Mouse (Mus musculus): ENCODE measurements around the gene Atg101. TPM values are rescaled to one million over a fixed set of nuclear protein-coding genes. Genes with fewer than 3 reads are reported as not detected.

The Atg101 gene
- polyA plus RNA-seq, 1 experiment from 2014 or later: 50.6 TPM

GRCm38 (mm10) chr15:101242645-101243044 lies 41.4 kb upstream of the Atg101 start:
- WGBS: 22% methylated on average over 8 of the region's 8 CpGs
- no peaks in the 10 kb centered on the region for H3K36me3 ChIP-seq
- peak overlapping the region; percentile 82 for H3K9ac ChIP-seq
- no peak for ATAC-seq (ENCODE audit: extremely low read depth, insufficient number of reproducible peaks, low FRiP score, low TSS enrichment)
- H3K4me3 ChIP-seq: no peak overlapping the region
- H3K27ac ChIP-seq (replicated peaks): peak overlapping the region; percentile 99
- no peaks in the 10 kb centered on the region for H3K9me3 ChIP-seq
- peaks cover 56% of the 10 kb centered on the region for H3K4me1 ChIP-seq
- peaks cover 4% of the 10 kb centered on the region; the same call in 1 of the 2 replicates for H3K27me3 ChIP-seq (replicated peaks)
- no peak overlapping the region; the same call in 1 of the 2 replicates for H3K4me2 ChIP-seq

- ATAC-seq (ENCODE audit: extremely low read depth, insufficient number of reproducible peaks, low FRiP score, low TSS enrichment): no peak
- 52% methylated on average over 3 of the region's 3 CpGs for WGBS
- no peaks in the 10 kb centered on the region for H3K27me3 ChIP-seq (replicated peaks)
- no peaks in the 10 kb centered on the region for H3K9me3 ChIP-seq
- no peaks in the 10 kb centered on the region for H3K36me3 ChIP-seq
- no peak overlapping the region for H3K4me2 ChIP-seq
- peak overlapping the region; percentile 13; the same call in 1 of the 2 replicates for H3K9ac ChIP-seq
- H3K4me1 ChIP-seq: peaks cover 63% of the 10 kb centered on the region
- 0 out of 2 replicates have a peak overlapping the region, but pooled peaks have one; percentile 15 for H3K27ac ChIP-seq (replicated peaks)
- no peak overlapping the region for H3K4me3 ChIP-seq
These were observed 40.1 kb upstream of the Atg101 start for GRCm38 (mm10) chr15:101244012-101244411.

DNA sequence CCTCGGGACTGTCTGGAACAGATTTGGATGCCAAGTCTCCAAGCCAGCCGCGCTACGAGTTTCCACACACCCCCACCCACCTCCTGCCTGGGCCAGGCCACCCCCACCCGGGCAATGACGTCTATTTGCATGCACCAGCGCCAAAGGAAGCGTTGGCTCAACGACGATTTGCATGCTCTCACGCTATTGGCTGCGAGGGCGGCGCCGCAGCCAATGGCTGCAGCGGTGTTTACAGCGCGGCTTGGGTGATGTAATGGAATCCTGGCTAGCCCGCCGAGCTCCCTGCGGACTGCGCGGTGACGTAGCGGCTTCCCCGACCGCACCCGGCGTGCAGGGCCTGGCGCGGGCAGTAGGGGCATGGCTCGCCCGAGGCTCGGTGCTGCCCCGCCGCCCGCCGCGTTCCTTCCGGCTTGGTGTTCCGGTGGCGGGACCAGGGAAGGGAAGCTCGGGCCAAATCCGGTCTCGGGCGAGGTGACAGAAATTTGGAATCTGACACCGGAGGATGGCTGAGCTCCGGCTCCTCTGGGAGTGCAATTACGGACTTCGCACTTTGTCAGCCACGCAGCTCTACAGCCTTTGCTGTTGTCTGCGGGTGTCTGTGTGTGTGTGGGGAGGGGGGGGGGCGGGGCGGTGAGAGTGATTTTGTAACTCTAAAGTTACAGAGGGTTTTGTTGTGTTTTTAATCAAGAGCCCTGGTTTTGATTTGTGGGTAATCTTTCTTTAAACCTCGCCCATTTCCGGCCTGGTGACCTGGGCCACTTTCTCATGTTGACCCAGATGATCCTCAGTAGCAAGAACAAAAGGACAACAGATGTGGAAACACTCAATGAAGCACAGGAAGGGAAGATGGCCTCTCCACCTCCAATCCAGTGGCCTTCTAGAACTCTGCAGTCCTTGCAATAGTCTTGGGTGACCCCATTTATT lies 37.6 kb upstream of the Atg101 start:
- H3K36me3 ChIP-seq: no peaks in the 10 kb centered on the region
- H3K4me2 ChIP-seq: peak overlapping the region; percentile 71
- peak overlapping the region; percentile 51 for H3K4me3 ChIP-seq
- H3K27me3 ChIP-seq (replicated peaks): 0 out of 2 replicates have a peak, but pooled peaks cover 2% of the 10 kb centered on the region
- H3K9me3 ChIP-seq: no peaks in the 10 kb centered on the region
- peaks cover 51% of the 10 kb centered on the region for H3K4me1 ChIP-seq
- ATAC-seq (ENCODE audit: extremely low read depth, insufficient number of reproducible peaks, low FRiP score, low TSS enrichment): peak; percentile 94
- 2% methylated on average over 56 of the region's 56 CpGs for WGBS
- H3K27ac ChIP-seq (replicated peaks): peak overlapping the region; percentile 94
- H3K9ac ChIP-seq: peak overlapping the region; percentile 81

DNA sequence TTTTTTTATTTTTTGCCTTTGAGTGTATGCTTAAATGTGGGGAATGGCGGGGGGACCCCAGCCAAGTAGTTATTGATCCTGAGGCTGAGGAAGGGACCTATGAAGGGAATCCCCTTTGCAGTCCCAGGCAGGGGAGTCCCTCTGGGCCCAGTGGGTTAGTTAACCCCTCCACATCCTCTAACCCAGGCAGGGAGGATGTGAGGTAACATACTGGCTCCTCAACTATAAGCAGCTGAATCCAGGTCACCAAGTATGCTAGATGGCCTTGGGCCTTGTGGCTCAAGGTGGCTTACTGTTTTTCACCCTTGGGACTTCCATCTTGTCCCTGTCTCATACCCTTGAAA lies 36.9 kb upstream of the Atg101 start:
- Histone ChIP-seq H3K4me1 (peaks cover 44% of the 10 kb centered on the region), H3K4me2 (peak overlapping the region; percentile 71), H3K9me3 (no peaks in the 10 kb centered on the region), H3K36me3 (no peaks in the 10 kb centered on the region), H3K27ac (replicated peaks) (peak overlapping the region; percentile 94), H3K4me3 (peak overlapping the region; percentile 51), H3K9ac (peak overlapping the region; percentile 78), H3K27me3 (replicated peaks) (0 out of 2 replicates have a peak, but pooled peaks cover 2% of the 10 kb centered on the region)
- 74% methylated on average over 1 of the region's 1 CpGs for WGBS
- no peak for ATAC-seq (ENCODE audit: extremely low read depth, insufficient number of reproducible peaks, low FRiP score, low TSS enrichment)

GRCm38 (mm10) chr15:101248029-101248710 lies 35.9 kb upstream of the Atg101 start:
- no peaks in the 10 kb centered on the region for H3K36me3 ChIP-seq
- no peaks in the 10 kb centered on the region for H3K9me3 ChIP-seq
- no peak for ATAC-seq (ENCODE audit: extremely low read depth, insufficient number of reproducible peaks, low FRiP score, low TSS enrichment)
- 21% methylated on average over 5 of the region's 5 CpGs for WGBS
- H3K4me3 ChIP-seq: no peak overlapping the region
- H3K9ac ChIP-seq: peak overlapping the region; percentile 41; the same call in 1 of the 2 replicates
- 0 out of 2 replicates have a peak, but pooled peaks cover 2% of the 10 kb centered on the region for H3K27me3 ChIP-seq (replicated peaks)
- H3K4me1 ChIP-seq: peaks cover 37% of the 10 kb centered on the region
- H3K27ac ChIP-seq (replicated peaks): peak overlapping the region; percentile 94
- peak overlapping the region; percentile 30; the same call in 1 of the 2 replicates for H3K4me2 ChIP-seq

- ATAC-seq (ENCODE audit: extremely low read depth, insufficient number of reproducible peaks, low FRiP score, low TSS enrichment): no peak
- Histone ChIP-seq H3K4me1 (peaks cover 52% of the 10 kb centered on the region), H3K4me3 (no peak overlapping the region), H3K9me3 (no peaks in the 10 kb centered on the region), H3K9ac (no peak overlapping the region), H3K36me3 (no peaks in the 10 kb centered on the region), H3K4me2 (no peak overlapping the region), H3K27me3 (replicated peaks) (0 out of 2 replicates have a peak, but pooled peaks cover 2% of the 10 kb centered on the region), H3K27ac (replicated peaks) (no peak overlapping the region)
- 66% methylated on average over 9 of the region's 9 CpGs for WGBS
These were observed 33.8 kb upstream of the Atg101 start for GRCm38 (mm10) chr15:101250220-101250800.

- no peaks in the 10 kb centered on the region for H3K36me3 ChIP-seq
- H3K4me2 ChIP-seq: no peak overlapping the region
- H3K9me3 ChIP-seq: no peaks in the 10 kb centered on the region
- H3K9ac ChIP-seq: no peak overlapping the region
- H3K4me3 ChIP-seq: no peak overlapping the region
- no peak for ATAC-seq (ENCODE audit: extremely low read depth, insufficient number of reproducible peaks, low FRiP score, low TSS enrichment)
- H3K27ac ChIP-seq (replicated peaks): no peak overlapping the region
- 0 out of 2 replicates have a peak, but pooled peaks cover 2% of the 10 kb centered on the region for H3K27me3 ChIP-seq (replicated peaks)
- 83% methylated on average over 5 of the region's 5 CpGs for whole genome bisulfite sequencing
- H3K4me1 ChIP-seq: peaks cover 58% of the 10 kb centered on the region
These were observed 32.1 kb upstream of the Atg101 start for GRCm38 (mm10) chr15:101251930-101252329.

DNA sequence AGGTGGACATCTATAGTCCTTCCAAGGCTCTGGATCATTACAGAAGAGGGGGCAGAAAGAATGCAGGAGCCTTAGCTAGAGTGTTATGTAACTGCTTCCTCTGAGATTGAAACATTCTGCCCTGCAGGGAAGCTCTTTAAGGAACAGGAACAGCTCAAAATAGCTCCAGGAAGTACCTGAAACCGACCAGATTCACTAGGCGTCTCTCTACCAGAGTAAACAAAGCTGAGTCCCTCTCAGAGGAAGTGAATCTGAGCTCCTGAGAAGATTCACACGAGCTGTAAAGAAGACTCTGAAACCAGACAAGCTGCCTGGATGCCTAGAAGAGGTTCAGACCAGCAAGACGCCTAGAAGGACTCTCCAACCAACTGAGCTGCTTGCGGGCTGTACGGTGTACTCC lies 31.5 kb upstream of the Atg101 start:
- peaks cover 55% of the 10 kb centered on the region for H3K4me1 ChIP-seq
- no peak overlapping the region for H3K27ac ChIP-seq (replicated peaks)
- H3K9me3 ChIP-seq: no peaks in the 10 kb centered on the region
- no peaks in the 10 kb centered on the region for H3K36me3 ChIP-seq
- WGBS: 83% methylated on average over 6 of the region's 6 CpGs
- H3K27me3 ChIP-seq (replicated peaks): 0 out of 2 replicates have a peak, but pooled peaks cover 2% of the 10 kb centered on the region
- no peak overlapping the region for H3K4me2 ChIP-seq
- ATAC-seq (ENCODE audit: extremely low read depth, insufficient number of reproducible peaks, low FRiP score, low TSS enrichment): no peak
- no peak overlapping the region for H3K9ac ChIP-seq
- H3K4me3 ChIP-seq: no peak overlapping the region

- peak overlapping the region; percentile 95 for H3K9ac ChIP-seq
- ATAC-seq (ENCODE audit: extremely low read depth, insufficient number of reproducible peaks, low FRiP score, low TSS enrichment): no peak
- peak overlapping the region; percentile 70 for H3K27ac ChIP-seq (replicated peaks)
These were observed 30.5 kb upstream of the Atg101 start for GRCm38 (mm10) chr15:101253563-101253885.

DNA sequence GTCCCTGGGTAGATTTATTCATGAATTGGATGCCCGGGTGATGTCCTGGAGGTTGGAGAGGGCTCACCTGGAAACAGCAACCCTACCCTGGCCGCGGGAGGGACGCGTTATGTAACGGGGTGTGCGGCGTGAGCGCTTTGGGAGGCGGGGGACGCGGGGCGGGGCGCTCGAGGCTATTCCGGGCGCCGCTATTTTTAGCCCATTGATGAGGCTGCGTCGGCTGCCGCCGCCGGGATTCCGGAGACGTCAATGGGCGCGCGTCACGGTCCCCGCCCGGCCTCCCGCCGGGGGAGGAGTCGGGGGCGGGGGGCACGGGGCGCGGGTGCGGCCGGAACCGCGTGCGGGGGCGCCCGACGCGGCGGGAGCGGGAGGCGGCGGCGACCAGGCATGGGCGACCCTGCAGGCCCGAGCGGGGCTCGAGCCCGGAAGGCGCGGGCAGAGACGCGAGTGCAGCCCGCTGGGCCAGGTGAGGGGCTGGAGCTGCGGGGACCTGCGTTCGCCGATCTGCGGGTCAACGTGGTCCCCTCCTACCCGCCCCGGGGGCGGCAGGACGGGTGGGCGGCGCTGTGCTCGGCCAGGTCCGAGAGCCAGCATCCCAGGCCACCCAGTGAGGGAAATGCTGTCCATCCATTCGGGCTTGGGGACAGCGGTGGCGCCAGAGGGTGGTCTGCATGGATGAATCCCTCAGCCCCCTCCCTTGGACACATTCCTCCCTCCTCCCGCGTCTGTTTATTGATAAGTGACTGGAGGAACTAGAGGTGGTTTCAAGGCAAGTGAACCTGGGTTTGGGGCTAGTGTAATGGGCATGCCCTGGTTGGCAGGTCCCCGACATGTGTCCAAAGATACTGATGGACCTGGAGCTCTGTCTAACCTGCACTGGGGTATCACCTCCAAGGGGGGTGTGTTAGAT lies 29.9 kb upstream of the Atg101 start, which contains the start of gene Nr4a1:
Gene Nr4a1, plus strand, starts transcription at position 384 of the 910 bp plus-strand sequence.
- Histone ChIP-seq H3K27me3 (replicated peaks) (0 out of 2 replicates have a peak, but pooled peaks cover 2% of the 10 kb centered on the region), H3K4me1 (peaks cover 46% of the 10 kb centered on the region), H3K27ac (replicated peaks) (peak within 1 kb of the TSS; percentile 70), H3K4me3 (peak within 1 kb of the TSS; percentile 74), H3K9me3 (no peaks in the 10 kb centered on the region), H3K9ac (peak within 1 kb of the TSS; percentile 95), H3K36me3 (no peaks in the 10 kb centered on the region), H3K4me2 (peak within 1 kb of the TSS; percentile 90)
- ATAC-seq (ENCODE audit: extremely low read depth, insufficient number of reproducible peaks, low FRiP score, low TSS enrichment): peak; percentile 59; the same call in 1 of the 2 replicates
- WGBS: 1% methylated on average over 80 of the region's 82 CpGs

More at GRCm38 (mm10) chr15:101253563-101253885, 30.5 kb upstream of the Atg101 start:
- Histone ChIP-seq H3K36me3 (no peaks in the 10 kb centered on the region), H3K4me2 (peak overlapping the region; percentile 90), H3K4me1 (peaks cover 50% of the 10 kb centered on the region), H3K4me3 (peak overlapping the region; percentile 74), H3K9me3 (no peaks in the 10 kb centered on the region), H3K27me3 (replicated peaks) (0 out of 2 replicates have a peak, but pooled peaks cover 2% of the 10 kb centered on the region)
- 34% methylated on average over 3 of the region's 3 CpGs for WGBS

Data from heart, embryonic 13.5 days (tissue).